Mouse (Mus musculus) CH12.LX (cell line): ENCODE results near the gene Rad9a. TPM values are rescaled to one million over a fixed set of nuclear protein-coding genes. Genes with fewer than 3 reads are reported as not detected.

Source experiments
- DNase-seq: peaks from one replicate; pipeline ENCODE4 v3.0.0-alpha.2; 2013; ENCODE audit errors: extremely low read depth
- H3K27ac ChIP-seq: 2 replicates; pipeline ENCODE4 v1.5.1; 2012; ENCODE audit warnings: low read depth, mild to moderate bottlenecking, control low read depth, moderate library complexity; ENCODE audit not compliant: insufficient read depth
- H3K27me3 ChIP-seq: replicated peaks from 2 replicates; pipeline ENCODE3; 2012; ENCODE audit warnings: inconsistent platforms
- H3K36me3 ChIP-seq, 2 experiments: replicated peaks in 1 of 2; 2 replicates each; pipeline versions ENCODE3 to v1.6.1; 2012; ENCODE audit warnings: inconsistent platforms in 1 of 2, low read length in 1 of 2, mild to moderate bottlenecking in 1 of 2, mixed read lengths in 1 of 2, moderate library complexity in 1 of 2; ENCODE audit not compliant: control insufficient read depth in 1 of 2, insufficient read depth in 1 of 2
- H3K4me1 ChIP-seq, 2 experiments: 2 replicates each; pipeline ENCODE4 v1.6.1; 2012; ENCODE audit warnings: inconsistent platforms in 1 of 2, moderate library complexity in 1 of 2; ENCODE audit not compliant: insufficient read depth in 2 of 2, control insufficient read depth in 1 of 2
- H3K4me2 ChIP-seq: 2 replicates; pipeline ENCODE4 v1.6.1; 2012; ENCODE audit warnings: low read depth, mild to moderate bottlenecking, control low read depth; ENCODE audit not compliant: poor library complexity, insufficient read depth, severe bottlenecking
- H3K4me3 ChIP-seq, 3 experiments: fragments of 150-350 bp in 1 of 3; sonication (generic) in 1 of 3; replicated peaks in 1 of 3; 2 replicates each; pipeline versions ENCODE3 to v1.5.1; 2011 to 2012; ENCODE audit warnings: low read depth in 2 of 3, low read length in 2 of 3, mild to moderate bottlenecking in 2 of 3, moderate library complexity in 2 of 3, control low read depth in 1 of 3, improper control_type of control experiment in 1 of 3, inconsistent platforms in 1 of 3, mixed read lengths in 1 of 3; ENCODE audit not compliant: poor library complexity in 1 of 3
- H3K79me2 ChIP-seq: replicated peaks from 2 replicates; pipeline ENCODE4 v1.6.1; 2012; ENCODE audit warnings: mild to moderate bottlenecking, moderate library complexity; ENCODE audit not compliant: control insufficient read depth, poor library complexity, insufficient read depth, severe bottlenecking; ENCODE audit errors: extremely low read depth
- H3K9ac ChIP-seq: 2 replicates; pipeline ENCODE4 v1.6.1; 2012; ENCODE audit warnings: low read depth, mild to moderate bottlenecking, control low read depth, moderate library complexity; ENCODE audit not compliant: insufficient read depth
- H3K9me3 ChIP-seq: replicated peaks from 2 replicates; pipeline ENCODE3; 2012; ENCODE audit warnings: low read length, inconsistent platforms, mixed read lengths
- BHLHE40 ChIP-seq: IDR thresholded peaks from 2 replicates; pipeline ENCODE4 v1.6.1; 2011; ENCODE audit warnings: mild to moderate bottlenecking, low read depth, low read length, improper control_type of control experiment
- CHD1 ChIP-seq: IDR thresholded peaks from 2 replicates; pipeline ENCODE4 v1.6.1; 2012; ENCODE audit warnings: low read depth, low read length, improper control_type of control experiment, inconsistent platforms
- CHD2 ChIP-seq: IDR thresholded peaks from 2 replicates; pipeline ENCODE4 v1.6.1; 2011; ENCODE audit warnings: low read length, improper control_type of control experiment
- CTCF ChIP-seq, 2 experiments: IDR thresholded peaks in 1 of 2; conservative IDR thresholded peaks in 1 of 2; 2 replicates each; pipeline ENCODE4 v1.5.1; 2011 to 2012; ENCODE audit warnings: low read depth in 2 of 2, low read length in 2 of 2, improper control_type of control experiment in 1 of 2, inconsistent platforms in 1 of 2, mild to moderate bottlenecking in 1 of 2, moderate library complexity in 1 of 2
- E2F4 ChIP-seq: IDR thresholded peaks from 2 replicates; pipeline ENCODE4 v1.6.1; 2011; ENCODE audit warnings: low read depth, low read length, improper control_type of control experiment; ENCODE audit not compliant: insufficient replicate concordance
- ELF1 ChIP-seq: IDR thresholded peaks from 2 replicates; pipeline ENCODE4 v1.6.1; 2014; ENCODE audit warnings: low read depth, mild to moderate bottlenecking, inconsistent platforms, low read length, improper control_type of control experiment
- EP300 ChIP-seq: IDR thresholded peaks from 2 replicates; pipeline ENCODE4 v1.6.1; 2011; ENCODE audit warnings: low read length, improper control_type of control experiment
- ETS1 ChIP-seq: conservative IDR thresholded peaks from 2 replicates; pipeline ENCODE4 v1.6.1; 2012; ENCODE audit warnings: low read depth, mild to moderate bottlenecking, inconsistent platforms, low read length, improper control_type of control experiment, moderate library complexity
- GABPA ChIP-seq: IDR thresholded peaks from 2 replicates; pipeline ENCODE4 v1.6.1; 2012; ENCODE audit warnings: low read depth, low read length, improper control_type of control experiment, inconsistent platforms; ENCODE audit not compliant: insufficient replicate concordance
- HCFC1 ChIP-seq: IDR thresholded peaks from 2 replicates; pipeline ENCODE4 v1.6.1; 2012; ENCODE audit warnings: low read depth, mild to moderate bottlenecking, inconsistent platforms, low read length, improper control_type of control experiment
- IRF4 ChIP-seq: IDR thresholded peaks from 2 replicates; pipeline ENCODE4 v1.6.1; 2014; ENCODE audit warnings: low read depth, mild to moderate bottlenecking, inconsistent platforms, low read length, improper control_type of control experiment
- JUN ChIP-seq: IDR thresholded peaks from 2 replicates; pipeline ENCODE4 v1.6.1; 2011; ENCODE audit warnings: low read depth, mild to moderate bottlenecking, low read length, improper control_type of control experiment, moderate library complexity; ENCODE audit not compliant: insufficient read depth
- JUND ChIP-seq: conservative IDR thresholded peaks from 2 replicates; pipeline ENCODE4 v1.6.1; 2011; ENCODE audit warnings: low read depth, low read length, improper control_type of control experiment
- KAT2A ChIP-seq: IDR thresholded peaks from 2 replicates; pipeline ENCODE4 v1.6.1; 2012; ENCODE audit warnings: low read length, improper control_type of control experiment, inconsistent platforms; ENCODE audit not compliant: insufficient replicate concordance
- MAFK ChIP-seq: IDR thresholded peaks from 2 replicates; pipeline ENCODE4 v1.6.1; 2011; ENCODE audit warnings: low read length, improper control_type of control experiment; ENCODE audit not compliant: insufficient replicate concordance
- MAX ChIP-seq: IDR thresholded peaks from 2 replicates; pipeline ENCODE4 v1.6.1; 2011; ENCODE audit warnings: low read length, improper control_type of control experiment
- MAZ ChIP-seq: IDR thresholded peaks from 2 replicates; pipeline ENCODE4 v1.6.1; 2012; ENCODE audit warnings: low read depth, mild to moderate bottlenecking, inconsistent platforms, low read length, improper control_type of control experiment, moderate library complexity
- MEF2A ChIP-seq: IDR thresholded peaks from 2 replicates; pipeline ENCODE4 v1.6.1; 2014; ENCODE audit warnings: low read depth, mild to moderate bottlenecking, inconsistent platforms, low read length, improper control_type of control experiment, borderline replicate concordance
- MXI1 ChIP-seq: IDR thresholded peaks from 2 replicates; pipeline ENCODE4 v1.6.1; 2011; ENCODE audit warnings: mild to moderate bottlenecking, low read depth, low read length, improper control_type of control experiment
- MYC ChIP-seq: IDR thresholded peaks from 2 replicates; pipeline ENCODE4 v1.6.1; 2011; ENCODE audit warnings: low read depth, mild to moderate bottlenecking, improper control_type of control experiment, low read length
- NELFE ChIP-seq: IDR thresholded peaks from 2 replicates; pipeline ENCODE4 v1.6.1; 2011; ENCODE audit warnings: low read depth, low read length, improper control_type of control experiment
- NRF1 ChIP-seq: IDR thresholded peaks from 2 replicates; pipeline ENCODE4 v1.6.1; 2014; ENCODE audit warnings: low read depth, mild to moderate bottlenecking, inconsistent platforms, low read length, improper control_type of control experiment, moderate library complexity
- PAX5 ChIP-seq: IDR thresholded peaks from 2 replicates; pipeline ENCODE4 v1.6.1; 2012; ENCODE audit warnings: low read length, inconsistent platforms, mixed read lengths
- POLR2A ChIP-seq: IDR thresholded peaks from 2 replicates; pipeline ENCODE4 v1.6.1; 2011; ENCODE audit warnings: low read depth, mild to moderate bottlenecking, improper control_type of control experiment, low read length
- POLR2AphosphoS2 ChIP-seq: IDR thresholded peaks from 2 replicates; pipeline ENCODE4 v1.6.1; 2011; ENCODE audit warnings: low read depth, low read length, improper control_type of control experiment
- RAD21 ChIP-seq: IDR thresholded peaks from 2 replicates; pipeline ENCODE4 v1.6.1; 2011; ENCODE audit warnings: low read depth, mild to moderate bottlenecking, low read length, improper control_type of control experiment, moderate library complexity
- RCOR1 ChIP-seq: conservative IDR thresholded peaks from 2 replicates; pipeline ENCODE4 v1.6.1; 2012; ENCODE audit warnings: low read depth, mild to moderate bottlenecking, inconsistent platforms, low read length, improper control_type of control experiment
- SIN3A ChIP-seq: IDR thresholded peaks from 2 replicates; pipeline ENCODE4 v1.6.1; 2012; ENCODE audit warnings: low read length, improper control_type of control experiment, inconsistent platforms
- SMC3 ChIP-seq: IDR thresholded peaks from 2 replicates; pipeline ENCODE4 v1.6.1; 2011; ENCODE audit warnings: low read depth, low read length, improper control_type of control experiment
- TBP ChIP-seq: conservative IDR thresholded peaks from 2 replicates; pipeline ENCODE4 v1.6.1; 2011; ENCODE audit warnings: low read depth, low read length, improper control_type of control experiment
- TCF12 ChIP-seq: IDR thresholded peaks from 2 replicates; pipeline ENCODE4 v1.6.1; 2014; ENCODE audit warnings: low read depth, mild to moderate bottlenecking, inconsistent platforms, low read length, improper control_type of control experiment
- UBTF ChIP-seq: IDR thresholded peaks from 2 replicates; pipeline ENCODE4 v1.6.1; 2012; ENCODE audit warnings: low read depth, mild to moderate bottlenecking, inconsistent platforms, low read length, improper control_type of control experiment, moderate library complexity
- USF1 ChIP-seq: IDR thresholded peaks from 2 replicates; pipeline ENCODE4 v1.6.1; 2014; ENCODE audit warnings: low read depth, mild to moderate bottlenecking, inconsistent platforms, low read length, improper control_type of control experiment
- USF2 ChIP-seq: conservative IDR thresholded peaks from 2 replicates; pipeline ENCODE4 v1.6.1; 2011; ENCODE audit warnings: low read depth, low read length, improper control_type of control experiment
- ZC3H11A ChIP-seq: IDR thresholded peaks from 2 replicates; pipeline ENCODE4 v1.6.1; 2012; ENCODE audit warnings: low read depth, mild to moderate bottlenecking, inconsistent platforms, low read length, improper control_type of control experiment
- ZKSCAN1 ChIP-seq: IDR thresholded peaks from 2 replicates; pipeline ENCODE4 v1.6.1; 2012; ENCODE audit warnings: low read depth, inconsistent platforms, low read length, improper control_type of control experiment, borderline replicate concordance
- ZMIZ1 ChIP-seq: IDR thresholded peaks from 2 replicates; pipeline ENCODE4 v1.6.1; 2012; ENCODE audit warnings: low read depth, mild to moderate bottlenecking, inconsistent platforms, low read length, improper control_type of control experiment
- ZNF384 ChIP-seq: IDR thresholded peaks from 2 replicates; pipeline ENCODE4 v1.6.1; 2012; ENCODE audit warnings: low read depth, low read length, improper control_type of control experiment, inconsistent platforms
- dilution Hi-C: fragments of 300-500 bp; cut with MboI; formaldehyde crosslinking; loops from 2 replicates; pipeline ENCODE4 v1.14.3; 2020; ENCODE audit warnings: low sequenced_read_pairs; ENCODE audit not compliant: extremely low pct_unique_long_range_greater_than_20kb, extremely low pct_ligation_motif_present
- in situ Hi-C: fragments of 300-500 bp; cut with MboI; formaldehyde crosslinking; loops from 3 replicates; pipeline ENCODE4 v1.14.3; 2019; ENCODE audit warnings: low sequenced_read_pairs, low pct_ligation_motif_present, low pct_unique_long_range_greater_than_20kb, mixed read lengths
- polyA plus RNA-seq: library from polyadenylated mRNA; unstranded; fragments of >175 nt; gene quantifications from 2 replicates; pipeline ENCODE4 v1.2.1, GENCODE M21; 2012; ENCODE audit warnings: low read depth; ENCODE audit not compliant: insufficient read length
- total RNA-seq, 2 experiments: library from RNA; depleted of rRNA; stranded (reverse); fragments of 300-350 nt in 1 of 2; fragments of >200 nt in 1 of 2; gene quantifications; 2 replicates each; pipeline ENCODE4 v1.2.3; 2012 to 2014

Gene Rad9a
- total and polyA plus RNA-seq, 3 experiments: 14.3 to 20.5 (median 20.0) TPM

DNA sequence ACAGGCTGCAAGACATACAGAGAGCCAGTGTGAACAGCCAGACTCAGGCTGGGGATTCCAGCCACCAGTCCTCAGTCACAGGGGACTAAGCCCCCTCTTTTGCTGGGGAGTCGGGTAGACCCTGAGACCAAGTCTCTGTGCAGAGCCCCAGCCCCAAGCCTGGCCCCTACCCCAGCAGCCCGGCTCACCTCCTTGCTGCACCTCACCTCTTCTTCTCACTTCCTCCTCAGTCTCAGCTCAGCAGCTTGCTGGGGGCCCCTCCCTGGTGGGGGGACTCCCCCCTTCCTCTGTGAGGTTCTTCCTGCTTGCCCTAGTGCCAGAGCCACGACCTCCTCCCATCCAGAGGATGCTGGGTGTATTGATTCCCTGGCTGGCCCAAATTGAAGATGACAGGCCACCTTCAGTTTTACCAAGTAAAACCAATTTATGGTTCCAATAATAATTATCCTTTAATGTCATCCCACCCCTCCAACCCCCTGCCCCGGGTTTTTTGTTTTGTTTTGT is 10.6 kb downstream of the Rad9a start, which contains the start of gene Tbc1d10c:
Tbc1d10c (minus strand) TSS at position 454 of the 504 bp plus-strand sequence.
- in situ Hi-C loops (no loop called here), dilution Hi-C loops (no loop called here)
- peaks cover 46% of the 10 kb centered on the region for H3K79me2 ChIP-seq
- peak; percentile 88 for DNase-seq
- H3K9me3 ChIP-seq: no peaks in the 10 kb centered on the region
- H3K27ac ChIP-seq: peak within 1 kb of the TSS; percentile 82
- TF ChIP-seq GABPA (no peak), POLR2A (peak; percentile 63), MAFK (no peak), NELFE (no peak), MYC (no peak), TBP (no peak; the same call in 1 of the 2 replicates), E2F4 (no peak), TCF12 (peak; percentile 69; the same call in 1 of the 2 replicates), EP300 (peak; percentile 80), ETS1 (peak; percentile 47; the same call in 1 of the 2 replicates), ZKSCAN1 (no peak), USF1 (no peak), CTCF (conservative IDR thresholded peaks at IDR 0.05 in 1 of 2, IDR thresholded peaks at IDR 0.05 in 1 of 2; ENCODE audit: low read depth in 2 of 2, low read length in 2 of 2) (no peak), MEF2A (peak; percentile 69), SIN3A (peak; percentile 80; the same call in 1 of the 2 replicates), KAT2A (no peak), ELF1 (peak; percentile 81), CHD2 (peak; percentile 64; the same call in 1 of the 2 replicates), JUND (no peak), MXI1 (peak; percentile 99), SMC3 (no peak), HCFC1 (peak; percentile 30; the same call in 1 of the 2 replicates), MAZ (peak; percentile 98), JUN (no peak), ZNF384 (no peak; the same call in 1 of the 2 replicates), USF2 (no peak), NRF1 (no peak; the same call in 1 of the 2 replicates), RAD21 (no peak; the same call in 1 of the 2 replicates), ZMIZ1 (no peak), CHD1 (no peak), POLR2AphosphoS2 (no peak), BHLHE40 (peak; percentile 24; the same call in 1 of the 2 replicates), MAX (0 out of 2 replicates have a peak, but pooled peaks have one; percentile 3), UBTF (0 out of 2 replicates have a peak, but pooled peaks have one; percentile 23), ZC3H11A (no peak), PAX5 (no peak), RCOR1 (no peak), IRF4 (peak; percentile 93)
- peak within 1 kb of the TSS; percentile 70 for H3K4me2 ChIP-seq
- peak within 1 kb of the TSS; percentile 74 for H3K9ac ChIP-seq
- peaks cover 48 to 63% of the 10 kb centered on the region in 2 experiments for H3K36me3 ChIP-seq
- H3K4me3 ChIP-seq: peak within 1 kb of the TSS; percentile 86 to 89 (median 87)
- no peaks in the 10 kb centered on the region for H3K27me3 ChIP-seq
- H3K4me1 ChIP-seq: peaks cover 19 to 65% of the 10 kb centered on the region in 2 experiments
